Mouse (Mus musculus) monocyte, adult 59 days (primary cell): ENCODE results near the gene Plk1. TPM values are rescaled to one million over a fixed set of nuclear protein-coding genes. Genes with fewer than 3 reads are reported as not detected.

Experiments used
- total RNA-seq, 2 experiments: library from RNA; stranded (reverse); gene quantifications; one replicate each; pipeline ENCODE4 v1.2.4; 2023

Gene Plk1
- total RNA-seq: 1 to 10 TPM; 1.9 to 3.0 TPM

GRCm38 (mm10) chr7:122158915-122159902 lies at the start of gene Plk1:
Plk1 (plus strand) TSS chr7:122159439.

GRCm38 (mm10) chr7:122132497-122133337 lies 26.5 kb upstream of the Plk1 start, which contains the start of the genes Palb2 and Dctn5:
Palb2 (minus strand) TSS chr7:122132985.
Dctn5 (plus strand) TSS chr7:122133041.

GRCm38 (mm10) chr7:122186043-122186442 lies 26.8 kb downstream of the Plk1 start, which contains the start of gene Ern2:
Ern2 (minus strand) TSS chr7:122186207.

GRCm38 (mm10) chr7:122219315-122219801 lies 60.1 kb downstream of the Plk1 start, which contains the start of gene Chp2:
Chp2 (plus strand) TSS chr7:122219496.

Other genes with a start within 250 kb of the Plk1 start
- gene Cog7, start 177.7 kb upstream of the Plk1 start, total RNA-seq: 10 to 100 TPM; 18.4 to 18.5 TPM
- 10 to 100 TPM; 15.7 TPM for gene Gga2, start 138.2 kb upstream of the Plk1 start, total RNA-seq
- gene Ubfd1, start 92.3 kb upstream of the Plk1 start, total RNA-seq: 10 to 100 TPM; 23.3 to 31.2 TPM
- 1 to 10 TPM; 4.0 to 5.1 TPM for gene Ears2, start 92.2 kb upstream of the Plk1 start, total RNA-seq
- 10 to 100 TPM; 50.9 to 57.4 TPM for gene Ndufab1, start 57.6 kb upstream of the Plk1 start, total RNA-seq
- gene Palb2, start 26.5 kb upstream of the Plk1 start, total RNA-seq: 1 to 10 TPM; 6.1 to 6.6 TPM
- gene Dctn5, start 26.4 kb upstream of the Plk1 start, total RNA-seq: 10 to 100 TPM; 76.0 to 81.4 TPM
- gene Ern2, start 26.8 kb downstream of the Plk1 start, total RNA-seq: not detected
- gene Chp2, start 60.1 kb downstream of the Plk1 start, total RNA-seq: 10 to 100 TPM in 1 of 2 experiments, 1 to 10 TPM in 1; 7.5 to 14.3 TPM
- 100 to 1,000 TPM; 186 to 189 TPM for gene Prkcb, start 129.3 kb downstream of the Plk1 start, total RNA-seq